Mouse (Mus musculus) E14TG2a.4 (cell line): ENCODE measurements around the gene Cabp2.
"Not testable (repeated sequence)": the region's sequence is repeated elsewhere in the genome, so short reads cannot be mapped to it uniquely, and the experiment has no call there.

Source experiments
- H3K27me3 ChIP-seq: 2 replicates; pipeline ENCODE4 v1.6.1; 2014; ENCODE audit warnings: low read length, control low read depth; ENCODE audit not compliant: insufficient read depth
- H3K36me3 ChIP-seq: 2 replicates; pipeline ENCODE4 v1.6.1; 2014; ENCODE audit warnings: low read length, control low read depth; ENCODE audit not compliant: insufficient read depth
- H3K4me1 ChIP-seq: replicated peaks from 2 replicates; pipeline ENCODE4 v1.6.1; 2014; ENCODE audit warnings: low read depth, low read length, control low read depth
- H3K4me3 ChIP-seq: replicated peaks from 2 replicates; pipeline ENCODE4 v1.5.1; 2014; ENCODE audit warnings: mild to moderate bottlenecking, low read length
- H3K9me3 ChIP-seq: 2 replicates; pipeline ENCODE4 v1.6.1; 2014; ENCODE audit warnings: low read length, control low read depth
- CTCF ChIP-seq: conservative IDR thresholded peaks from 2 replicates; pipeline ENCODE4 v1.5.1; 2014; ENCODE audit warnings: low read length
- NANOG ChIP-seq: IDR thresholded peaks from 2 replicates; pipeline ENCODE4 v1.6.1; 2014; ENCODE audit warnings: borderline replicate concordance, low read length, mixed read lengths
- POU5F1 ChIP-seq: IDR thresholded peaks from 2 replicates; pipeline ENCODE4 v1.6.1; 2014; ENCODE audit warnings: low read length, borderline replicate concordance

Cabp2 gene

DNA sequence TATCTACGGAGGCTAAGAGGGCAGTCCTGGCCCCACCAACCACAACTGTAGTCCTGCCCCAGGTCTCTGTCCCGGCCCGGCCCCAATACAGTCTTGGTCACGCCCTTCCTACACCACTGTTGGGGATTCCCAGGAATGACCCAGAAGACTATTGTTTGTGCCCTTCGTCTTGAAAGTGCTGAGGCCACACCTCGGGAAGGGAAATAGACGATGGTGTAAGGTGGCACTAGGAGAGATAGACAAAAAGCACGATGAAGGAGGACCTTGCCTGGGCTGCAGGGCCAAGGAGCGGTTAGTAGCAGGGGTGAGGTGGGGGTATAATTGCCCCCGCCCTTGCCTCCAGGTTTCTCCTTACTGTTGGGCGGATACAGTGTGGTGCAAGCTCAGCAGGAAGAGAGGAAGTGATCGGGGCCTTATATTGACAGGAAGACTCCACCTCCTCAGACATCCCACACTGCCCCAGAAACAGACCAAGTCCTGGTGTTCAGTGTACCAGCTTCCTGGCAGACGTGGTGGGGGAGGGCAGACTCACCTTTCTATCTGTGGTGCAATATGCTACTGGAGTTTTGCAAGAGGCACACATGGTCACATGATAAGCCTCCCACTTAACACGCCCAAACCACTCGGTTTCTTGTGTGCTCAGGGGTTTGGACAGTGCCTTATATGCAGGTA, 22.2 kb upstream of the Cabp2 start, which contains the start of gene Gstp3:
Gene Gstp3 (minus strand): TSS at position 501 of the 672 bp plus-strand sequence.
- TF ChIP-seq NANOG: no peak
- TF ChIP-seq CTCF: no peak
- TF ChIP-seq POU5F1: no peak
- H3K27me3 ChIP-seq: no peaks in the 10 kb centered on the region
- no peaks in the 10 kb centered on the region for H3K9me3 ChIP-seq
- no peaks in the 10 kb centered on the region for H3K36me3 ChIP-seq
- peak within 1 kb of the TSS; percentile 59 for H3K4me3 ChIP-seq
- H3K4me1 ChIP-seq: peaks cover 66% of the 10 kb centered on the region

DNA sequence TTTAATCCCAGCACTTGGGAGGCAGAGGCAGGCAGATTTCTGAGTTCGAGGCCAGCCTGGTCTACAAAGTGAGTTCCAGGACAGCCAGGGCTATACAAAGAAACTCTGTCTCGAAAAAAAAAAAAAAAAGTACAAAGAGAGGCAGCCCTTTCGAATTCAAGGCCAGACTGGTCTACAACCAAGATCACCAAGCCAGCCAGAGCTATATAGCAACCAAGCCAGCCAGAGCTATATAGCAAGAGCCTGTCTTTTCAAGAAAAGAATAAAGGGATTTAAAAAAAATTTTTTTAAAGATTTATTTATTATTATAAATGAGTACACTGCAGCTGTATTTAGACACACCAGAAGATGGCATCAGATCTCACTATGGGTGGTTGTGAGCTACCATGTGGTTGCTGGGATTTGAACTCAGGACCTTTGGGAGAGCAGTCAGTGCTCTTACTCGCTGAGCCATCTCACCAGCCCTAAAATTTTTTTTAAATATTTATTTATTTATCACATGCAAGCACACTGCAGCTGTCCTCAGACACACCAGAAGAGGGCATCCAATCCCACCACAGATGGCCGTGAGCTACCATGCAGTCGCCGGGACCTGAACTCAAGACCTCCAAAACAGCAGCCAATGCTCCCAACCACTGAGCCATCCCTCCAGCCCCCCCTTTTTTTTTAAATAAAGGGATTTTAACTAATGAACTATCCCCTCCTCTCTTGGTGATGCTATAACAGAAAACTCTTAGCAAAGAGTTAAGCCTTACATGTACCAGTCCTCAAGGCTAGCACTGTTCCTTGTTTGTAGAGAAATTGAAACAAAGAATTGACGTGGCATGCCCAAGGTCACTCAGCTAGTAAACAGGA, 21.1 kb upstream of the Cabp2 start:
- H3K27me3 ChIP-seq, H3K36me3 ChIP-seq, H3K9me3 ChIP-seq, H3K4me3 ChIP-seq: not testable (repeated sequence)
- H3K4me1 ChIP-seq: peaks cover 56% of the 10 kb centered on the region

DNA sequence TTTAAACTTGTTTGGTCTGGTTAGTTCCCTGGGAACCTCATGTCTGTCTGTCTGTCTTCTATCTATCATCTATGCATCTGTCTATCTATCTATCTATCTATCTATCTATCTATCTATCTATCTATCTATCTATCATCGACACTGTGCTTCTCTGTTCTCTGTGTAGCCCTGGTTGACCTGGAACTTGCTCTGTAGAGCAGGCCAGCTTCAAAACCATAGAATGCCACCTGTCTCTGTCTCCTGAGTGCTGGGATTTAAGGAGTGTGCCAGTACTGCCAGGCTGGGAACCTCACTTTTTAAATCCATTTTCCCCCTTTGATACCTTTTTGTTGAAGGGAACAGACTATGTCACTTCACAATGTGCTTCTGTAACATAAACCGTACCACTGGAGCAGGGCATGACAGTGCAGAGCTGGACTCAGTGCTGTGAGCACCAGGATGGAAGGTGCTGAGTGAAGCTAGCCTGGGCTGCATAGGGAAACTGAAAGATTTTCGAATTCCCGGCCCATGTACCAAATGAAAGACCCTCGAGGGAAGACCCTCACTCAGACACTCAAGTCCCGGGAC, 20.4 kb upstream of the Cabp2 start:
- no peaks in the 10 kb centered on the region for H3K36me3 ChIP-seq
- H3K27me3 ChIP-seq: no peaks in the 10 kb centered on the region
- TF ChIP-seq CTCF: no peak
- peaks cover 49% of the 10 kb centered on the region for H3K4me1 ChIP-seq
- no peaks in the 10 kb centered on the region for H3K9me3 ChIP-seq
- no peak overlapping the region for H3K4me3 ChIP-seq

DNA sequence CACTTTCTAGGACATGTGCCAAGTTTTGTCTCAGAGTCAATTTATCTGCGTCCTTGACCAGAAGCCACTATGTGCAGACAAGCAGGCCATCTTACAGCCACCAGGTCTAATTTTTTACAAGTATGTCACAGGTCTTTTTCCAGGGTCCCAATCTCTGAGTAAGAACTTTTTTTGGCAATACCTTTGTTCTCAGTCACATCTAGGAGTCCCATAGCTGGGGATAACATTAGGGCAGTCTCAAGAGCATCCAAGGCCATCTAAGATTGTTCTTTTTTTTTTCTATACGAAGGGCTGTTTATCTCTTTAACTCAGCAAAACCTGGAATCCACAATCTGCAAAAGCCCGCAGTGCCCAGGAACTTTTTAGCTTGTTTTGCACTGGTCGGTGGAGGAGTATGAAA, 18.0 kb upstream of the Cabp2 start:
- not testable (repeated sequence) for H3K27me3 ChIP-seq, H3K9me3 ChIP-seq, H3K4me3 ChIP-seq, H3K36me3 ChIP-seq
- peaks cover 33% of the 10 kb centered on the region for H3K4me1 ChIP-seq

DNA sequence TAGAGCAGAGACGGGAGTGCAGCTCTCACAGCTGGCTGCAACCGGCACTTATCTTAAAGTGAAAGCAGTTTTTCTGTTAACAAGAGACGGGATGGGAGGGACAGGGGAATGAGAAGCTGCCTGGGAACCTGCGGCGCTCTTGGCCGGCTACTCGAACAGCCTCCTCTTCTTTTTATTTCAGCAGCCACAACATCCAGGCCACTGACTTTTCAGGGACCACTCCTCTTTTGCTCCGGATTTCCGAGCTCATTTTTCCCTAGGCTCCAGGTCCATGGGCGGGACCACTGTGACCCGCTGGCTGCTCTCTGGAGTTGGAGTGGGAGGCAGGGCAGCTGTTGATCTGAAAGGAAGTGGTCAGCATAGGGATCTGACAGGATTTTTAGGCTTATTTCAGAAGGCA, 16.9 kb upstream of the Cabp2 start:
- not testable (repeated sequence) for H3K4me3 ChIP-seq, H3K36me3 ChIP-seq, H3K27me3 ChIP-seq, H3K9me3 ChIP-seq
- H3K4me1 ChIP-seq: peaks cover 21% of the 10 kb centered on the region

DNA sequence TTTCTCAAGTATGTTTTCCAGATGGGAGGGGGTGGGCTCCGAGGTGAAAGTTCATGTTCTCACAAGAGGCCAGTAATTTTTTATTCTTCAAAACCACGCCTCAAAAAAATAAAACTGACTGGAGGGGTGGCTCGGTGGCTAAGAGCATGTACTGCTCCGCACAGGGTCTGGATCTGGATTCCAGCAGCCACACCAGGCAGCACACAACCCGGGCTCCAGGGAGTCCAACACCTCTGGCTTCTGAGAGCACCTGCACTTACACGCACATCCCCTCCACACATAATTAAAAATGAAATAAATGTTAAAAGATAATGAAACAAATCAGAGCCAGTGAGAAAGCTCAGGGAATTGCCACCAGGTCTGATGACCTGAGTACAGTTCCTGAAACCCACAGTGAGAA, 15.1 kb upstream of the Cabp2 start:
- no peaks in the 10 kb centered on the region for H3K9me3 ChIP-seq
- no peaks in the 10 kb centered on the region for H3K27me3 ChIP-seq
- H3K36me3 ChIP-seq: no peaks in the 10 kb centered on the region
- H3K4me1 ChIP-seq: peaks cover 21% of the 10 kb centered on the region
- no peak overlapping the region for H3K4me3 ChIP-seq
- no peak for TF ChIP-seq CTCF
- TF ChIP-seq POU5F1: no peak
- no peak for TF ChIP-seq NANOG

DNA sequence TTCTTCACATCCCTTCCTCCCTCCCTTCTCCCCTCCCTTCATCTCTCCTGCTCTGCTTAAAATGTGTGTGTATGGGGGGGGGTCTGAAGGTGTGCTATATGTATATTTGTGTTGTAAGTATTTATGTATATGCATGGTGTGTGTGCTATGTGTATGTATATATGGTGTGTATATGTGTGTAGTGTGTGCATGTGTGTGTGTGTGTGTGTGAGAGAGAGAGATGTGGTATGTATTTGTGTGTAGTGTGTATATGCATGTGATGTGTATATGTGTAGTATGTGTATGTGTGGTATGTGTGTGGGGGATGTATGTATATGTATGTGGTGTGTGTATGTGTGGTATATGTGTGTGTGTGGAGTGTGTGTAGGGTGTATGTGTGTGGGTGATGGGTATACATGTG, 14.5 kb upstream of the Cabp2 start:
- Histone ChIP-seq H3K27me3 (no peaks in the 10 kb centered on the region), H3K4me3 (no peak overlapping the region), H3K4me1 (peaks cover 21% of the 10 kb centered on the region), H3K36me3 (no peaks in the 10 kb centered on the region), H3K9me3 (no peaks in the 10 kb centered on the region)
- TF ChIP-seq NANOG (no peak), POU5F1 (no peak), CTCF (no peak)

DNA sequence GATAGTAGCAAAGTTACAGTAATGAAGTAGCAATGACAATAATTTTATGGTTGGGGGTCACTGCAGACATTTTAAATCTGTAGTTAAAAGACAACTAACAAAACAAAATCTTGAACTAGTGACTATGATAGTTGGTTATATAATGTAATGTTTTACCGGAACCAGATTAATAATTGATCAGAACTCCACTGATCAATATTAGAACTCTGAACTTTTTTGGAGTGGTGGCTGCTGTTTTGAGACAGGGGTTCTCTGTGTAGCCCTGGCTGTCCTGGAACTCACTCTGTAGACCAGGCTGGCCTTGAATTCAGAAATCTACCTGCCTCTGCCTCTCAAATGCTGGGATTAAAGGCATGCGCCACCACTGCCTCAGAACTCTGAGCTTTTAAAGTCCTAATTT, 13.1 kb upstream of the Cabp2 start:
- H3K9me3 ChIP-seq, H3K4me3 ChIP-seq, H3K36me3 ChIP-seq, H3K27me3 ChIP-seq: not testable (repeated sequence)
- peaks cover 21% of the 10 kb centered on the region for H3K4me1 ChIP-seq

DNA sequence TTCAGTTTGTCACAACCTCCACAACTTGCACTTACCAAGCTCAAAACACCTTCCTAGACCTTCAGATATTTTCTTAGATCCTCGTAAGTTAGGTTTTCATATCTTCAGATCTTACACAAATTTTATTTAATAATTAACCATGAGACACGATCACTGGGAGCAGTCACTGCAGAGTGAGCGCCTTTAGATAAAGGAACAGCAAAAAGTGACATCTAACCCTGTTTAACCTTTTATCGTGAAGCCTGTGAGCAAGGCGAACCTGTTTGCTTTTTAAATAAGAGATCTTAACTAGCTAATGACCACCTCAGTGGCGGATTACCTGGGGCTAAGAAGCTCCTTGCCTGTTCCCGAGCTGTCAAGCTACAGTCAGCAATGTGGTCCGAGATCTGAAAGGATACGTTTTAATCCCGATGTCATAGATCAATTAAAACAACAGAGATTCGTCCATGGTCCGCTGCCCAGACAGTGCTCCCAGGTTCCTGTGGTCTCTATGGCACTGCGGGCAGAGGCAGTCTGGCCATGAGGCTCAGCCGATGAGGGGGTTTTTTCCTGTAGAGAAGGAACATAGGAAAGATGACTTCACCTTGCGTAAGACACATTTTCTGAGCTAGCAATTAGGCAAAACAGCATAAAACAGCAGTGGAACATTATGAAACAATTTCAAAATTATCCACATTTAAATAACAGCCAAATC, 12.5 kb upstream of the Cabp2 start:
- no peaks in the 10 kb centered on the region for H3K27me3 ChIP-seq
- peaks cover 5% of the 10 kb centered on the region for H3K9me3 ChIP-seq
- TF ChIP-seq POU5F1: no peak
- no peak for TF ChIP-seq CTCF
- no peak for TF ChIP-seq NANOG
- no peaks in the 10 kb centered on the region for H3K36me3 ChIP-seq
- H3K4me1 ChIP-seq: peaks cover 21% of the 10 kb centered on the region
- no peak overlapping the region for H3K4me3 ChIP-seq
